Mouse (Mus musculus) erythroblast, embryonic 14.5 days (primary cell): ENCODE measurements around the gene Rtel1. TPM values are rescaled to one million over a fixed set of nuclear protein-coding genes. Genes with fewer than 3 reads are reported as not detected.

ENCODE experiments used
- H3K27me3 ChIP-seq: 2 replicates; pipeline ENCODE4 v1.6.1; 2012; ENCODE audit warnings: inconsistent platforms; ENCODE audit not compliant: control insufficient read depth
- H3K36me3 ChIP-seq: 2 replicates; pipeline ENCODE4 v1.6.1; 2012; ENCODE audit warnings: mild to moderate bottlenecking, inconsistent platforms; ENCODE audit not compliant: control insufficient read depth
- H3K4me1 ChIP-seq: 2 replicates; pipeline ENCODE4 v1.6.1; 2012; ENCODE audit warnings: inconsistent platforms; ENCODE audit not compliant: control insufficient read depth
- H3K4me3 ChIP-seq: replicated peaks from 2 replicates; pipeline ENCODE3; 2012; ENCODE audit warnings: moderate library complexity, mild to moderate bottlenecking, inconsistent platforms
- H3K9me3 ChIP-seq: 2 replicates; pipeline ENCODE4 v1.6.1; 2012; ENCODE audit warnings: low read length, inconsistent platforms, mixed read lengths; ENCODE audit not compliant: control insufficient read depth
- GATA1 ChIP-seq: IDR thresholded peaks from 2 replicates; pipeline ENCODE4 v1.6.1; 2012; ENCODE audit warnings: low read length, inconsistent platforms, mixed read lengths
- TAL1 ChIP-seq: IDR thresholded peaks from 3 replicates; pipeline ENCODE4 v1.6.1; 2012; ENCODE audit warnings: low read length, inconsistent platforms, mixed read lengths
- polyA plus RNA-seq: library from polyadenylated mRNA; stranded (reverse); fragments of >175 nt; gene quantifications from 2 replicates; pipeline ENCODE4 v1.2.3, GENCODE M21; 2012

Rtel1 gene
- polyA plus RNA-seq, 1 experiment: 0.91 TPM

- H3K27me3 ChIP-seq: no peaks in the 10 kb centered on the region
- H3K9me3 ChIP-seq: no peaks in the 10 kb centered on the region
- H3K4me1 ChIP-seq: peaks cover 31% of the 10 kb centered on the region
- peaks cover 39% of the 10 kb centered on the region for H3K36me3 ChIP-seq
- TF ChIP-seq TAL1 (no peak), GATA1 (no peak)
- peak overlapping the region; percentile 72 for H3K4me3 ChIP-seq
Observed at GRCm38 (mm10) chr2:181288691-181289090, 30.8 kb upstream of the Rtel1 start.

GRCm38 (mm10) chr2:181290937-181291336, 28.6 kb upstream of the Rtel1 start:
- no peak overlapping the region for H3K4me3 ChIP-seq
- H3K9me3 ChIP-seq: no peaks in the 10 kb centered on the region
- TF ChIP-seq TAL1: no peak
- no peak for TF ChIP-seq GATA1
- peaks cover 22% of the 10 kb centered on the region for H3K4me1 ChIP-seq
- H3K36me3 ChIP-seq: peaks cover 25% of the 10 kb centered on the region
- no peaks in the 10 kb centered on the region for H3K27me3 ChIP-seq

- H3K4me1 ChIP-seq: no peaks in the 10 kb centered on the region
- 0 out of 2 replicates have a peak, but pooled peaks cover 2% of the 10 kb centered on the region for H3K9me3 ChIP-seq
- peaks cover 15% of the 10 kb centered on the region for H3K27me3 ChIP-seq
- H3K4me3 ChIP-seq: no peak overlapping the region
- H3K36me3 ChIP-seq: peaks cover 23% of the 10 kb centered on the region
- TF ChIP-seq GATA1: no peak
- TF ChIP-seq TAL1: no peak
Observed at GRCm38 (mm10) chr2:181302041-181302440, 17.5 kb upstream of the Rtel1 start.

DNA sequence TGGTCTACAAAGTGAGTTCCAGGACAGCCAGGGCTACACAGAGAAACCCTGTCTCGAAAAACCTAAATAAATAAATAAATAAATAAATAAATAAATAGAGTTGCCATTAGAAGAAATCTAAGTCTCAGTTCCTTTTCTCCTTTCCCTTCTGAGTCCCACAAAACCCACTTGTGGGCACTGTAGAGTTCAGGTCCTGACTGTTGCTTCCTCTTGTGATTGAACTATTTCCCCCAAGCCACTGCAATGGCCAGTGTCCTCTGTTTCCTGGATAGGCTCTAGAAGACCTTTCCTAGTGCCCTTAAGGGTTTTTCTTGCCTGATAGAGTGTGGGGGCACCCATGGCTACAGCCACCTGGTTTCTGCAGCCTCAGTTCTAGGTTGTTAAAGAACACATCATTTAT, 14.6 kb upstream of the Rtel1 start:
- TF ChIP-seq TAL1: no peak
- no peak for TF ChIP-seq GATA1
- H3K9me3 ChIP-seq: 0 out of 2 replicates have a peak, but pooled peaks cover 2% of the 10 kb centered on the region
- H3K36me3 ChIP-seq: peaks cover 22% of the 10 kb centered on the region
- H3K4me3 ChIP-seq: no peak overlapping the region
- H3K27me3 ChIP-seq: peaks cover 37% of the 10 kb centered on the region
- H3K4me1 ChIP-seq: no peaks in the 10 kb centered on the region

DNA sequence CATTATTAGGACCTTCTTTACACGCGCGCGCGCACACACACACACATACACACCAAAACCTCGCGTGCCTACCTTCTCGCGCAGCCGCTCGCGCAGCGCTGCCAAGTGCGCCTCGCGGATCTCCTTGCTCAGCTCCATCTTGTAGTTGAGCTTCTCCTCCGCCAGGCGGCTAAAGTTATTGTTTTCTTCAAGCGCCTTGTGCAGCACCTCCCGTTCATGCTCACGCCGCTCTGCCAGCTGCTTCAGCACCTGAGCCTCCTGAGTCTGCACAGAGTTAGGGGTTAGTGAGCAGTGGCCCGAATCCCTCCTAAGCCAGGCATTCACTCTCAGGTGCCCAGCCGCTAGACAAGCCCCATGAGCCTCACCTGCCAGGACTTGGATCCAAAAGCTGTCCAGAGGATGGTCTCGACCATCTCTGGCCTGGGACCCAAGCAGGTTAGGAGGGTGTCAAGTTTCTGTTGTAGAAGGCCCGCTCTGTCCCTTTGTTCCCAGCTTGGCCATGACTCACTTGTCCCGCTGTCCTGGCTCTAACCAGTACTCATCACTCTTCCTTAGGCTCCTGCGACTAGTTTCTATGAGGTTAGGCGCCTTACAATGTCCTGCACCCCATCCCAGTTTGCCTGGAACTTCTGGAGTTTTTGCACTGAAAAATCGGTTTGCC, 12.3 kb upstream of the Rtel1 start:
- Histone ChIP-seq H3K27me3 (peaks cover 56% of the 10 kb centered on the region), H3K4me3 (no peak overlapping the region), H3K36me3 (peaks cover 2% of the 10 kb centered on the region), H3K4me1 (no peaks in the 10 kb centered on the region), H3K9me3 (no peaks in the 10 kb centered on the region)
- TF ChIP-seq GATA1 (no peak), TAL1 (no peak)

DNA sequence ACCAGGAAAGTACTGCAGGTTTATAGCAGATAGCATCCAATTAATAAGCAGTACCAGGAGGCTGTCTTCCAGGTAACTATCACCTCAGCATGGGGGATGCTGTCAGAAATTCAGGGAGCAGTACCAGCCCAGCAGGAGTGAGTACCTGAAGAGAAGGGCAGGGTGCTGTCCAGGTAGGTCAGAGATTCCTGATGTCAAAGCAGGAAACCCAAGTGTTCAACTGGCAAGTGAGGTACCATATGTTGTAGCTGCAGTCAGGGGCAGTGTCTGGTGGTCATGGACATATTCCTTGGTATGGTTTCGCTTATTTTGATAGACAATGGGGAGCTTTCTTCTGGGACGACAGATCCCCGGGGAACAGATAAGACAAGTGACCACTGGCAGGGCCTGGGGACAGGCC, 7.1 kb upstream of the Rtel1 start:
- Histone ChIP-seq H3K27me3 (peaks cover 89% of the 10 kb centered on the region), H3K9me3 (peaks cover 10% of the 10 kb centered on the region; the same call in 1 of the 2 replicates), H3K36me3 (no peaks in the 10 kb centered on the region), H3K4me1 (no peaks in the 10 kb centered on the region), H3K4me3 (no peak overlapping the region)
- TF ChIP-seq GATA1 (no peak), TAL1 (no peak)

GRCm38 (mm10) chr2:181313006-181313343, 6.6 kb upstream of the Rtel1 start:
- Histone ChIP-seq H3K36me3 (no peaks in the 10 kb centered on the region), H3K9me3 (peaks cover 10% of the 10 kb centered on the region; the same call in 1 of the 2 replicates), H3K4me1 (no peaks in the 10 kb centered on the region), H3K27me3 (peaks cover 87% of the 10 kb centered on the region), H3K4me3 (no peak overlapping the region)
- TF ChIP-seq TAL1 (no peak), GATA1 (no peak)

GRCm38 (mm10) chr2:181313344-181314079, 6.0 kb upstream of the Rtel1 start:
- H3K27me3 ChIP-seq: peaks cover 87% of the 10 kb centered on the region

GRCm38 (mm10) chr2:181314080-181314810, 5.3 kb upstream of the Rtel1 start, which contains the start of gene Stmn3:
Stmn3 (minus strand) TSS chr2:181314500.
- Histone ChIP-seq H3K36me3 (no peaks in the 10 kb centered on the region), H3K4me3 (no peak within 1 kb of the TSS), H3K27me3 (peaks cover 85% of the 10 kb centered on the region), H3K4me1 (peaks cover 5% of the 10 kb centered on the region), H3K9me3 (peaks cover 10% of the 10 kb centered on the region; the same call in 1 of the 2 replicates)
- no peak for TF ChIP-seq GATA1
- no peak for TF ChIP-seq TAL1

More at GRCm38 (mm10) chr2:181313344-181314079, 6.0 kb upstream of the Rtel1 start:
- Histone ChIP-seq H3K4me1 (no peaks in the 10 kb centered on the region), H3K4me3 (no peak overlapping the region), H3K9me3 (peaks cover 10% of the 10 kb centered on the region; the same call in 1 of the 2 replicates), H3K36me3 (no peaks in the 10 kb centered on the region)
- TF ChIP-seq GATA1 (no peak), TAL1 (no peak)
